Mouse (Mus musculus) spleen, postnatal 36 days (tissue): ENCODE results near the gene Gm14419.
"Not testable (repeated sequence)": the region's sequence is repeated elsewhere in the genome, so short reads cannot be mapped to it uniquely, and the experiment has no call there.

Experiments used
- DNase-seq, 2 experiments: peaks; one replicate each; pipeline ENCODE4 v3.0.0; 2022; ENCODE audit warnings: low spot score in 2 of 2, mixed read lengths in 1 of 2

Gene Gm14419

DNA sequence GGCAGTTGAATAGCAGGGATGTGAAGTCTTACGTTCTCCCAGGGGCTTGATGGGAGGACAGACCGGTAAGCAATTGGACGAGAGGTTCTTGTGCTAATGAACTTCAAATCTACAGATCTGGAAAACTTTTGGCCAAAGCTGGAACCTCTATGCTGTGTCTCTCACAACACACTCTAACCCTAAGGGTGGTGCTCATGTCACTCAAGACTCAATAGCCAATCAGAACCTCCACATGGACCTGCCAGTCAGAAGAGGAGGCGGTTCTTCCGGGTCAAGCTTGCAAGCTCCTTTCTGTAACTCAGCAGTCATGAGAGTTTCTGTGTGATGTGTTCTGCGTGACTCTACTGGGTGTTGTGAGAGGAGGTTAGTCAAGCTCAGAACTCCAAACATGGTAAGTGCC lies at the start of gene Gm14419:
Gene Gm14419 (plus strand): TSS at position 301 of the 400 bp plus-strand sequence.
- not testable (repeated sequence) for DNase-seq
